Mouse (Mus musculus) cerebellum, adult 2 months (tissue): ENCODE data around the gene Atp1b2.

Experiments
- CTCF ChIP-seq: fragments of 200-500 bp; IDR thresholded peaks from 2 replicates; pipeline ENCODE4 v1.5.1; 2011; ENCODE audit warnings: low read depth, mild to moderate bottlenecking, control low read depth, low read length, moderate library complexity, borderline replicate concordance; ENCODE audit not compliant: insufficient read depth
- POLR2A ChIP-seq: fragments of 200-500 bp; IDR thresholded peaks from 2 replicates; pipeline ENCODE4 v1.6.1; 2011; ENCODE audit warnings: low read length, control low read depth, borderline replicate concordance; ENCODE audit not compliant: insufficient read depth

- TF ChIP-seq CTCF (no peak), POLR2A (no peak)
These were observed 48.3 kb downstream of the Atp1b2 start for GRCm38 (mm10) chr11:69557381-69557958.
